Mouse (Mus musculus) heart, adult 2 months (tissue): Measurements from ENCODE around the gene Zfp365.

Experiments used
- CTCF ChIP-seq: fragments of 200-600 bp; IDR thresholded peaks from 2 replicates; pipeline ENCODE4 v1.8.1; 2022; ENCODE audit warnings: antibody characterized with exemption, mild to moderate bottlenecking, moderate library complexity
- EP300 ChIP-seq: fragments of 200-500 bp; IDR thresholded peaks from 2 replicates; pipeline ENCODE4 v1.6.1; 2011; ENCODE audit warnings: low read depth, low read length, control low read depth; ENCODE audit not compliant: insufficient read depth
- POLR2A ChIP-seq: fragments of 200-500 bp; IDR thresholded peaks from 2 replicates; pipeline ENCODE4 v1.6.1; 2011; ENCODE audit warnings: mild to moderate bottlenecking, low read depth, low read length, control low read depth; ENCODE audit not compliant: insufficient read depth

GRCm38 (mm10) chr10:67836426-67836825 is 76.0 kb downstream of the Zfp365 start:
- TF ChIP-seq POLR2A (no peak), CTCF (no peak), EP300 (no peak)
